Mouse (Mus musculus): Measurements from ENCODE around the gene Hps1.

- TF ChIP-seq EP300 (IDR thresholded peaks at IDR 0.05; ENCODE audit: low read depth) (no peak), CTCF (IDR thresholded peaks at IDR 0.05; ENCODE audit: low read depth) (no peak)
Measured at GRCm38 (mm10) chr19:42727424-42727823, 52.4 kb downstream of the Hps1 start.
